Mouse (Mus musculus) gastrocnemius, postnatal 10 days (tissue): Measurements from ENCODE around the gene Foxl1. TPM values are rescaled to one million over a fixed set of nuclear protein-coding genes. Genes with fewer than 3 reads are reported as not detected.

Experiments used
- DNase-seq: peaks from one replicate; pipeline ENCODE4 v3.0.0; 2021; ENCODE audit warnings: mixed read lengths
- total RNA-seq, 2 experiments: library from RNA; stranded (reverse); gene quantifications; 2 replicates each; pipeline ENCODE4 v1.2.3; 2021

The Foxl1 gene
- total RNA-seq, 2 experiments from 2014 or later = 0.09 to 0.27 TPM

DNA sequence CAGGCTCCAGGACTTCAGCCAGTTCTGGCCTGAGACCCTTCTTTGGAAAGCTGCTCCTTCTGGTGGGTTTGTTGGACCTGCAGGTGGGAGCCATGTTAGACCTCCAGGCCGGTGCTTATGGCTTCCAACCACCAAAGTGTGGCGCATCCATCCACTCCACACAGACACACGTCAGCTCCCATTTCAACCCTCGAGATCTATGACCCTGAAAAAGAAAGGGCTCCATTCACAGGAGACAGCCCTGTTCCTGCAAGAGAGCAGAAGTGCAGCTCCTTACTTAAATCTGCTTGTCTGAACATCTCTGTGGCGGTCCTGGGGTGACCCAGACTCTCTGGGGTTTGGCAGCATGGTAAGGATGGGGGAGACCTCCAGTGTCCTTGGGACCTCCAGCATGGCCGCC is 34.2 kb upstream of the Foxl1 start:
- no peak for DNase-seq

GRCm38 (mm10) chr8:121104049-121104818 is 23.5 kb upstream of the Foxl1 start:
- peak; percentile 86 for DNase-seq

GRCm38 (mm10) chr8:121107668-121108656 is 19.8 kb upstream of the Foxl1 start, which contains the start of gene Mthfsd:
TSS of gene Mthfsd (minus strand) at chr8:121108392.
- DNase-seq = peak; percentile 99

DNA sequence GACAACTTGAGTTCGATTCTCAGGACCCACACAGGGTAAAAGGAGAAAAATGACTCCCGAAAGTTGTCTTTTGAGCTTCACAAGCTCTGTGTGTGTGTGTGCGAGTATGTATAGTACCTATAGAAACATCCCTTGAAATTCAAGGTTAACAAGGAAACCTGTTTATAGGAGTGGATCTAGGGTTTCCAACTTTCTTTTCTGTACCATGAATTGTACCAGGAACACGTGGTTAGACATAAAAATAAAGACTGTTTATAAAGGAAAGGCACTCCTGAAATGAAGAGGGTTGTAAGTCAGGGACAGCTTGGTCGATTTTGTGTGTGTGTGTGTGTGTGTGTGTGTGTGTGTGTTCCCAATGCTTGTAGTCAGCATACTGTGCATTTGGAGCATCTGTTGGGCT is 19.1 kb upstream of the Foxl1 start:
- no peak for DNase-seq

DNA sequence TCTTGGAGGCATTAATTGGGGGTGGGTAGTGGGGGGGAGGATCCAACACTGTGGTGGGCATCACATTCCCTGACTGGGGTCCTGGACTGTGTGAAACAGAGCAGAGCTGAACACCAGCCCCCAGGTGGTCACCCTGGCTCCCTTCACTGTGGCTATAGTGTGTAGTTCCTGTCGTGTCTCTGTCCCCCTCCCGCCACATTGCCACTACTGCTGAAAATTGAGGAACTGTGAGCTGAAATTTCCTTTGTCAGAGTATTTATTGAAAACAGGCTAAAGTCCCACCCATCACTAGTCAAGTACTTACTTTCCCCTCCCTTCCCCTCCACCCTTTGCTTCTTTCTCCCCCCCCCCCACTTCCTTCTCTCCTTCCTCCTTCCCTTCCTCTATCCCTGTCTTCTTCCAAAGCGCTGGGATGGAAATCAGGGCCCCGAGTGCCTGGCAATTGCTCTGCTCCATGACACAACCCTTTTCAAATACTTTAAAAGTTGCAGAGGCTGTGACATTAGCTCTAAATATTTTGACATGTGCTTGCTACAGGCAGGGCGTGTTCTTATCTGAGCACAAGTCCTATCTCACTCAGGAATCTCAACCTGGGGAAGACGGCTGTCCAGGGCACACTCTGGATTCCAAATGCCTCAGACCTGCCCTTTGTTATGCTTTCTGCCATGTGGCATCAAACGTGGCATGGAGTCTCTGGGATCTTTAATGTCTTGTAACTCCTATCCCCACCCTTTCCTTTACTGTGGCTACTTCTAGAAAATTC is 16.4 kb upstream of the Foxl1 start:
- DNase-seq = no peak

GRCm38 (mm10) chr8:121113261-121113660 is 14.5 kb upstream of the Foxl1 start:
- peak; percentile 94 for DNase-seq

GRCm38 (mm10) chr8:121115136-121115535 is 12.6 kb upstream of the Foxl1 start:
- DNase-seq = no peak

- peak; percentile 75 for DNase-seq
Measured at GRCm38 (mm10) chr8:121115948-121116347, 11.8 kb upstream of the Foxl1 start, which contains the start of gene Foxc2. TSS of gene Foxc2 (plus strand) at chr8:121116171.

DNA sequence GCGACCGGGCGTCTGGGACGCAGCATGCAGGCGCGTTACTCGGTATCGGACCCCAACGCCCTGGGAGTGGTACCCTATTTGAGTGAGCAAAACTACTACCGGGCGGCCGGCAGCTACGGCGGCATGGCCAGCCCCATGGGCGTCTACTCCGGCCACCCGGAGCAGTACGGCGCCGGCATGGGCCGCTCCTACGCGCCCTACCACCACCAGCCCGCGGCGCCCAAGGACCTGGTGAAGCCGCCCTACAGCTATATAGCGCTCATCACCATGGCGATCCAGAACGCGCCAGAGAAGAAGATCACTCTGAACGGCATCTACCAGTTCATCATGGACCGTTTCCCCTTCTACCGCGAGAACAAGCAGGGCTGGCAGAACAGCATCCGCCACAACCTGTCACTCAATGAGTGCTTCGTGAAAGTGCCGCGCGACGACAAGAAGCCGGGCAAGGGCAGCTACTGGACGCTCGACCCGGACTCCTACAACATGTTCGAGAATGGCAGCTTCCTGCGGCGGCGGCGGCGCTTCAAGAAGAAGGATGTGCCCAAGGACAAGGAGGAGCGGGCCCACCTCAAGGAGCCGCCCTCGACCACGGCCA is 11.1 kb upstream of the Foxl1 start:
- peak; percentile 33 for DNase-seq

GRCm38 (mm10) chr8:121117186-121117651 is 10.5 kb upstream of the Foxl1 start:
- DNase-seq = peak; percentile 22

- DNase-seq = no peak
Measured at GRCm38 (mm10) chr8:121117906-121118305, 9.8 kb upstream of the Foxl1 start.

- DNase-seq = no peak
Measured at GRCm38 (mm10) chr8:121118634-121119420, 8.9 kb upstream of the Foxl1 start.

DNA sequence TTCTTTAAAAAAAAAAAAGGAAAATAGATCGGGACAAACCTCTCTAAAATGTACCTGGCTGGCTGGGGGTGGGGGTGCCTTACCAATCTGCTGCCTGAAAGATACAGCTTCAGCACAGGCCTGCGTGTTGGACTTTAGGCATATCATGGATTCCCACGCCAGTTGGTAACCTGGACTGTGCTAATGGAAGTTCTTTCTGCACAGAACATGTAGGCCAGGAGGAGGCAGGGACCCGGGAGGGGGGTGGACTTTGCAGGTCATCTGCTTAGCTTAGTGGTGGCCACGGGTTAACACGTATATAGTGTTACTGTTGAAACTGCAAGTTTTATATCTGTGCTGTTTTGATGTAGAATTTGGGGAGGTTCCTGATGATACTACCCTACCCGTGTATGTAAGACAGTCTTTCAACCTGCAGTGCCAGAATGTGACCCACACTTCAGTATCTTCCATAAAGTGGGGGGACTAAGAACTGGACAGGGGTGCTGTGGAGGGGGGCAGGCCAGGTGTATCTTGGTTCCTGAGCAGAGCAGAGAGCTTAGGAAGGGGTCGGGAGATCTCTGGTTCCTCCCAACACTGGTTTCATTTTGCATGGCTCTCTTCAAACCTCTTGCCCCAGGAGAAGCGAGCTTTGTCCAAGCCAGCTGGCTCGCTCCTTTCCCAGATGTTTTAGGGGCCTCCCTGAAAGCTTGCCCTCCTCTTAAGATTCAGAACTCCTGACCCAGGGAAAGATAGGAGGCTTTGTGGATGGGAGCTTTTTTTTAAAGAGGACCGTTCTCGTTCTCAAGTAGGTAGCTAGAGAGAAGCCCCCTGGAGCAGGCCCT is 7.9 kb upstream of the Foxl1 start:
- DNase-seq = no peak

DNA sequence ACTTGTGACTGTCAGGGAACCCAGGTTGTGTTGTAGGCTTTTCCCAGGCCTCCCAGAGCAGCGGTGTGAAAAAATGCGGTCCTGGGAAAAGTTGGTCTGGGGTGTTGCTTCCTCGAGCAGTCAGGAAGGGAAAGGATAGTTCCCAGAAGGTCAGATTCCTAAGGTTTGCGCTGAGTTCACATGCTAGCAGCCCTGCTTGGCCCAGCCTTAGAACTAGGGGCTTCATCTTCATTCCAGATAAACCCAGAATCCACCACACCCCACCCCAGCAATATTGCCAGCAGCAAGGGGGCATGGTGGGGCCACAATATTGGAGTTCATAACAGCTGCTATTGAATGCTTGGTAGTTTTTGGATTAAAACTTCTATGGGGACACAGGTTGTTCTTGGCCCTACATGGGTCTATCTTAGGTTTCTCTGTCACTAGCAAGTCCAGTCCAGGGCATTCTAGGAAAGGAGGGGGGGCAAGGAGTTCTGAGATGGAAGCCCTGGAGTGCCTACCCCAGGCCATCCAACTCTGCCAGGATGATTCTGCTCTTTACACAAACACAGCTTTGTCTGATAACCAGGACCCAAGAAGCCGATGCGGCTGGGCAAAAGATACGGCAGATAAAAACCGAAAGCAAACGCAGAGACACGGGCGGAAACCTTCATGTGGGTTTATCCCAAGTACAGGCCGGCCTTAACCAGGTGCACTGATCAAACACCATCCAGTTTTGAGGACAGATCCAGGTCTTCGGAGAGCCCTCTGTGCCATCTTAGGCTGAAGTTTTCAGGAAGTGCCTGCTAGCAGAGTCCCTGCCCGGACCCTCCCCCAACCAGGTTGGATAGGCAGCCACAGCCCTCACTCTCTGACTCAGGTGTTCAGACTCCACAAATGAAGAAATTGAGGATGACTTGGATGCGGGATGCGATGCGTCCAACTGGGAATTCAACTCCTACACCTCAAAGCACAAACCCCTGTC is 7.0 kb upstream of the Foxl1 start:
- no peak for DNase-seq

GRCm38 (mm10) chr8:121121704-121122103 is 6.0 kb upstream of the Foxl1 start:
- DNase-seq = no peak

- DNase-seq = no peak
Measured at GRCm38 (mm10) chr8:121122368-121122767, 5.4 kb upstream of the Foxl1 start.

DNA sequence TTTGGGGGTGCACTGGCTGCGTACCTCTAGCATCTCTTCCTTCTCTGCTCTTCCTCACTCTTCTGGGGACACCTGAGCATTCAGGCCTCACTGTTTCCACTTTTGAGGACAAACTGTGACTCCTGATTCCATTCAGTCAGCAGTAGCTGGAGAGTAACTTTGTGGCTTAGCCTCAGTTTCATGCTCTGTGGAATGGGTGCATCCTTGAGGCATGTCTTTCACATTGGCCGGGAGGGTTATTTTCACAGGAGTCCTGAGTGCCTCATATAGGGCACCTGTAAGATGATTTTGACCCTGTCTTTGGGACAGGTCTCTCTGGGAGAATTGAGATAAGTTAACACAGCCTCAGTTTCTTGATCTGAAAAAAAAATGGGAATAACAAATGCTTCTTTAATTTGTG is 4.6 kb upstream of the Foxl1 start:
- DNase-seq = no peak

- no peak for DNase-seq
Measured at GRCm38 (mm10) chr8:121124547-121125239, 3.0 kb upstream of the Foxl1 start.
